Mouse (Mus musculus): ENCODE data around the gene Tspan32. TPM values are rescaled to one million over a fixed set of nuclear protein-coding genes. Genes with fewer than 3 reads are reported as not detected.

Gene Tspan32
- polyA plus RNA-seq, 1 experiment from 2014 or later: 2.2 TPM

DNA sequence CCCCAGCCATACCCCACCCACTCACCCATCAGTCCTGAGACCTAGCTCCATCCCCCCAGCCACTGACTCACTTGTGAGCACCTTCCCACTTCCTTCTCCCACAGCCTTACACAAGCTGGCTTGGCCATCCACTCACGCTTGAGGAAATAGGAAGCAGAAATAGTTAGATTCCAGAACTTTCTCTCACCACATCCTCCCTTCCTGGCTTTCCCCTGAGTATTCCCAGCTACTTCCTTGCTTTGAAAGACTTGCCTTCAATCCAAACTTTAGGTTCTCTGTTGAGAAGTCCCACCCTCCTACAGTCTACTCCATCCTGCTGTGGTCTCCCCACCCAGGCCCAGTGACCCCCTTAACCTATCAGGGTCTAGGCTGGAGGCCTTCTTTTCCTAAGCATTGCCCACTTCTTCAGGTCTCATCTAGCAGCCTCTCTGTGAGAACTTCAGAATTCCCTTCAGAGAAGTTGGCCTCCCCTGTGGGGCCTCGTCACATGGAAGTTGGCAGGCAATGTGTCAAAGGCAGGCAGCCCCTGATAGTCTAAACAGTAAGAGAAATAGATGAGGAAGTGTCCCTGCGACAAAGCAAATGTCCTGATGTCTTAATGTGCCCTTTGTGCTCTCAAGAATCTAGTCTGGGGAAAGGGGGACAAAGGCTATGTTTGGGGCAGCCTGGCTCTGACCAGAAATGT, 36.4 kb downstream of the Tspan32 start:
- no peak overlapping the region for H3K4me3 ChIP-seq
- 86% methylated on average over 3 of the region's 3 CpGs for WGBS
- no peaks in the 10 kb centered on the region for H3K27me3 ChIP-seq (replicated peaks)
- H3K4me1 ChIP-seq: no peaks in the 10 kb centered on the region
- no peaks in the 10 kb centered on the region for H3K36me3 ChIP-seq
- no peaks in the 10 kb centered on the region for H3K9me3 ChIP-seq
- H3K27ac ChIP-seq: no peak overlapping the region
- no peak for ATAC-seq (ENCODE audit: low FRiP score, low read depth)
- no peak overlapping the region for H3K9ac ChIP-seq
- H3K4me2 ChIP-seq (replicated peaks): no peak overlapping the region

- no peaks in the 10 kb centered on the region for H3K9me3 ChIP-seq
- H3K4me3 ChIP-seq: no peak overlapping the region
- 0 out of 2 replicates have a peak overlapping the region, but pooled peaks have one; percentile 29 for H3K9ac ChIP-seq
- no peak for ATAC-seq (ENCODE audit: low FRiP score, low read depth)
- H3K27me3 ChIP-seq (replicated peaks): no peaks in the 10 kb centered on the region
- H3K27ac ChIP-seq: no peak overlapping the region
- no peaks in the 10 kb centered on the region for H3K4me1 ChIP-seq
- no peaks in the 10 kb centered on the region for H3K36me3 ChIP-seq
- WGBS: 76% methylated on average over 3 of the region's 3 CpGs
- H3K4me2 ChIP-seq (replicated peaks): no peak overlapping the region
These were observed 37.2 kb downstream of the Tspan32 start for GRCm38 (mm10) chr7:143042089-143042488.

GRCm38 (mm10) chr7:143042897-143043300, 38.1 kb downstream of the Tspan32 start:
- Histone ChIP-seq H3K27ac (no peak overlapping the region), H3K27me3 (replicated peaks) (no peaks in the 10 kb centered on the region), H3K4me2 (replicated peaks) (no peak overlapping the region), H3K4me3 (no peak overlapping the region), H3K9me3 (no peaks in the 10 kb centered on the region), H3K9ac (no peak overlapping the region), H3K4me1 (no peaks in the 10 kb centered on the region), H3K36me3 (no peaks in the 10 kb centered on the region)
- ATAC-seq (ENCODE audit: low FRiP score, low read depth): no peak
- WGBS: 86% methylated on average over 3 of the region's 3 CpGs

DNA sequence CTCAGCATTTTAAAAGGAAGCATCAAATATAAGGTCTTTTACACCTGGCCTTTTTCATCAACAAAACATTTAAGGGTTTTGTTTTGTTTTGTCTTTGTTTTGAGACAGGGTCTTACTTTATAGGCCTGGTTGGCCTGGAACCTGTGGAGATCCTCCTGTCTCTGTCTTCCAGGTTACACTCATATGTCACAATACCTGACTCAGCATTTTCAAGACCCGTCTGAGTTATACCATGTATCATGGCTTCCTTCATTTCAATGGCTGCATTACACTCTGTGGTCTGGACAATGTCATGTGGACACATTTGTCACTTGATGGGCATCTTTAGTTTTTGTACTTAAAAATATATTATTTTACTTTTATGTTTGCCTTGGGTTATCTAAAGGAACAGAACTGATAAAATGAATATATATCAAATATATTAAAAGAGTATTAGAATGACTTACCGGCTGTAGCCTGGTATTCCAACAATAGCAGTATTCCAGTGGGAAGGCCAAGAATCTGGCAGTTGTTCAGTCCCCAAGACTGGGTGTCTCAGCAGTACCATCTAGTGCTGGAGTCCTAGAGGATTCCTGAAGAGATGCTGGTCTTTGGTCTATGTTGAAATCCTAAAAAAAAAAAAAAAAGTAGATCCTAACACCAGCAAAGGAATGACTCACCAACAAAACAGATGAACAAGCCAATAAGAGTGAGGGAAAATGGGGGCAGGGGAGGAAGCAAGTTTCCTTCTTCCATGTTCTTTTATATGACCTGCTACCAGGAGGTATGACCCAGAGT, 39.4 kb downstream of the Tspan32 start:
- Histone ChIP-seq H3K9ac (no peak overlapping the region), H3K36me3 (no peaks in the 10 kb centered on the region), H3K27me3 (replicated peaks) (no peaks in the 10 kb centered on the region), H3K27ac (no peak overlapping the region), H3K4me2 (replicated peaks) (no peak overlapping the region), H3K4me1 (no peaks in the 10 kb centered on the region), H3K9me3 (no peaks in the 10 kb centered on the region), H3K4me3 (no peak overlapping the region)
- no peak for ATAC-seq (ENCODE audit: low FRiP score, low read depth)
- 88% methylated on average over 2 of the region's 2 CpGs for WGBS

GRCm38 (mm10) chr7:143044826-143045206, 40.0 kb downstream of the Tspan32 start:
- no peak overlapping the region for H3K9ac ChIP-seq
- no peaks in the 10 kb centered on the region for H3K4me1 ChIP-seq
- H3K4me2 ChIP-seq (replicated peaks): no peak overlapping the region
- no peak for ATAC-seq (ENCODE audit: low FRiP score, low read depth)
- H3K36me3 ChIP-seq: no peaks in the 10 kb centered on the region
- H3K27me3 ChIP-seq (replicated peaks): no peaks in the 10 kb centered on the region
- no peak overlapping the region for H3K4me3 ChIP-seq
- H3K27ac ChIP-seq: no peak overlapping the region
- no peaks in the 10 kb centered on the region for H3K9me3 ChIP-seq

- WGBS: 82% methylated on average over 7 of the region's 7 CpGs
- Histone ChIP-seq H3K36me3 (no peaks in the 10 kb centered on the region), H3K4me3 (no peak overlapping the region), H3K9me3 (no peaks in the 10 kb centered on the region), H3K9ac (no peak overlapping the region), H3K4me2 (replicated peaks) (no peak overlapping the region), H3K4me1 (no peaks in the 10 kb centered on the region), H3K27ac (no peak overlapping the region), H3K27me3 (replicated peaks) (no peaks in the 10 kb centered on the region)
- ATAC-seq (ENCODE audit: low FRiP score, low read depth): no peak
These were observed 41.5 kb downstream of the Tspan32 start for GRCm38 (mm10) chr7:143046358-143046757.

DNA sequence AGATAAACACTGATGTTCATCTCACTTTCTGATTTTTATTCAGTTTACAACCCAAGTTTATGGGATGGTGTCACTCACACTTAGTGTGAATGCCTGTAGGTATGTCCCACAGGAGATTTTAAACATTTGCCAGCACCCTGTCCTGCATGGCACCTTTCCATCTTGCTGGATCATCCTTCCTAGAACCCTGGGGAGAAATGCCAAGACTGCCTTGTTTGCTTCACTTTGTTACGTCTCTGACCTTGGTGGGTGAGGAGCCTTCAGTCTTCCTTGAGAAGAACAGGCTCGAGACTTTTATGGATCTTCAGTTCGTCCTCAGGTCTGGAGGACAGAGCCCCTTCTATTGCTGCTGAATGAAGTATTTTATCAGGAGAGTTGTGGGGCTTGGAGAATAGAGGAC, 44.5 kb downstream of the Tspan32 start:
- ATAC-seq (ENCODE audit: low FRiP score, low read depth): no peak
- Histone ChIP-seq H3K27me3 (replicated peaks) (no peaks in the 10 kb centered on the region), H3K9me3 (no peaks in the 10 kb centered on the region), H3K4me1 (peaks cover 11% of the 10 kb centered on the region), H3K9ac (no peak overlapping the region), H3K36me3 (no peaks in the 10 kb centered on the region), H3K4me3 (no peak overlapping the region), H3K27ac (no peak overlapping the region), H3K4me2 (replicated peaks) (no peak overlapping the region)
- WGBS: 74% methylated on average over 3 of the region's 3 CpGs

DNA sequence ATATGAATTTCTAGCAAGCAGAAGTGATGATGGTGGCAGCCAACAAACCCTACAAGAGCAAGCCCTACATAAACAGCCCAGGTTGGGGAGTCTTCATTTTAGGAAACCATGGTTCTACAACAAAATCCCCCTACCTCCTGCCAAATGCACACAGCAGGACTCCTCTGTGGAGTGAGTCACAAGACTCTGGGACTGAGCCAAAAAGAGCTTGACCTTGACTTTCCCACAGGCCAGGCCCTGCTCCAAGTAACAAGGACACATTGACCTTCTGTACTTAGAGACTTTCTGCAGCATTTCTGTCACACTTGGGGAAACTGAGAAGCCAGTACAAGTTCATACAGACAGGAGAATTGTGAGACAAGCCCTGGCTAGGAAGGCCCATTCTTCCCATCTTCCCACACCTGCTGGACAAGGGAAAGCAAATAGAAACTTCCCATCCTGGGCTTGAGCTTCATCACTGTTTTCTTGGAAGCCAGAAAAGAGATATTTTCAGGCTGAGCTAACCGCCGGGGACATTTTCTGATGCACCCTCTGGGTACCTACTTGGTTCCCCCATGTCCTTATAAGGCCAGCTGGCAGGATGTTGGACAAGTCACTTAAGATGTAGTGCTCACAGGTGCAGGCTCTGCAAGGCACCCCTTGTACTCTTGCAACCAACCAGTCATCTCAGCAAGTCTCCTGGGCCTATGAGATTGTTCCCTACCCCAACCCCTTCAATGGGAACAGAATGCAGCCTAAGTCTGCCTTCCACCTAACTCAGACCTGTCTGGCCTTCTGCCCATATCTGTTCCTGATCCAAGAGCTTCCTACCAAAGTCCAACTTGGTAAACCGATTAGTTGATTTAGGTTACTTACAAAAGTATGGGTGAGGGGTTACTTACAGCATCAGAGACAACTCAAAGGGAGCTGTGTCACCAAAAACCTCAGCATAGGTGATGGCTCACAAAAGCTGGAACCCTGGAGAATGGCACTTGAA, 45.3 kb downstream of the Tspan32 start:
- Histone ChIP-seq H3K9me3 (no peaks in the 10 kb centered on the region), H3K27ac (no peak overlapping the region), H3K4me2 (replicated peaks) (no peak overlapping the region), H3K4me3 (no peak overlapping the region), H3K27me3 (replicated peaks) (no peaks in the 10 kb centered on the region), H3K4me1 (peaks cover 19% of the 10 kb centered on the region), H3K9ac (no peak overlapping the region), H3K36me3 (no peaks in the 10 kb centered on the region)
- ATAC-seq (ENCODE audit: low FRiP score, low read depth): no peak
- WGBS: 95% methylated on average over 3 of the region's 3 CpGs

- Histone ChIP-seq H3K4me1 (peaks cover 31% of the 10 kb centered on the region), H3K4me2 (replicated peaks) (no peak overlapping the region), H3K36me3 (no peaks in the 10 kb centered on the region; the same call in 1 of the 2 replicates), H3K9me3 (no peaks in the 10 kb centered on the region), H3K4me3 (no peak overlapping the region), H3K27me3 (replicated peaks) (no peaks in the 10 kb centered on the region), H3K9ac (no peak overlapping the region), H3K27ac (no peak overlapping the region)
- ATAC-seq (ENCODE audit: low FRiP score, low read depth): no peak
- 77% methylated on average over 2 of the region's 2 CpGs for WGBS
These were observed 46.5 kb downstream of the Tspan32 start for GRCm38 (mm10) chr7:143051316-143051715.

DNA sequence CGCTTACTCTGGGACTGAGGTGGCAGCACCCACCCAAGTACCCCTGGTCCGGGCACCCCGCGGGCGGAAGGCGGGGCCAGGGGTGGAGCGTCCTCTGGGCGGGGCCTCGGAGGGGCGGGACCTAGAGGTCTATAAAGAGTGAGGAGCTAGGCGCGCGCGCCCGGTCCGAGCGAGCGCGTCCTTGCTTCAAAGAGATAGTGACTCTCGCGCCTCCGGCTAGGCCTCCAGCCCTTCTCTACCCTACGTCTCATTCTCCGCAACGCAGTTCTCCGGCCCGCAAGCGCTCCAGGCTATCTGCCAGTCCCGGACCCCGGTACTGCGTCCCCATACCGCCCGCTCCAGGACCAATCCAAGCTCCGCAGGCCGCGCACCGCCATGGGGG, 47.8 kb downstream of the Tspan32 start, which contains the start of gene Cd81:
Gene Cd81, plus strand, starts transcription at position 114 of the 382 bp plus-strand sequence.
- H3K4me1 ChIP-seq: peaks cover 32% of the 10 kb centered on the region
- ATAC-seq (ENCODE audit: low FRiP score, low read depth): peak; percentile 83
- under 1% methylated on average over 37 of the region's 37 CpGs for WGBS

DNA sequence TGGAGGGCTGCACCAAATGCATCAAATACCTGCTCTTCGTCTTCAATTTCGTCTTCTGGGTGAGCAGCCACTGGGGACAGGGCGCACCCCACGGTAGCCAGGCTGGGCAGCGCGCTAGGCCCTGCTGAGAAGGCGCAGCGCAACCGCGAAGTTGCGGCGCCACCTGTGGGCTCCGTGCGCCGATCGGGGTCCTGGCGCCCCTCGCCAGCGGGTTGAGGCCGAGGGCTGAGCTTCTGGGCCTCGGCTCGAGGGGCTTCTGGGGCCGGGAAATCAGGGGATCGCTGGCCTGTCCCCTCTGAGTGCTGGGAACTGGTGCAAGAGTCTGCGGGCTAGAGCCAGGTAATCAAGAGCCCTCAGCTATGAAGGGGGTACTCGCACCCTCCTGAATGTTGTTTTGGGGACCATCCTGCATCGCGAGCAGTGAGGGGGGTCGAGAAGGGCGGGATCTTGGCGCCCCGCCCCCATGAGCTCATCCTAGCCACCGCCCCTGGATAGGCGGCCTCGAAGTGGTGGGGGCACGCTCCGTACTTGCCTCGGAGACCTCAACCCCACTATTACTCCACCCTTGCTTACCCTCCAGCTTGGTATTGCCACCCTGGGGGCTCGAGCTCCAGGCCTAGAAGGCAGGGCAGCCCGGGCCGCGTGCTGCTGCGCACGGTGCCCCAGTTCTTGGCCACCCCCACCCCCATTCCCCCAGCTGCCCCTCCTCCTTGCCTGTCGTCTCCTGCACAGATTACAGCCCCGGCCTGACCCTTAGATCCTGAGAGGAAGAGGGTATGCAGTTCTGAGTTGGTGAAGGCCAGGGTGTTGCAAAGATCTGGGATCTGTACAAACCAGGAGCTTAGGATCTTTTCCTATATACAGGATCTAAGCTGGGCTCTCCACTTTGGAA, 48.4 kb downstream of the Tspan32 start:
- Histone ChIP-seq H3K4me3 (peak overlapping the region; percentile 83), H3K9ac (peak overlapping the region; percentile 89), H3K27ac (peak overlapping the region; percentile 27; the same call in 1 of the 2 replicates), H3K27me3 (replicated peaks) (no peaks in the 10 kb centered on the region), H3K4me1 (peaks cover 35% of the 10 kb centered on the region), H3K4me2 (replicated peaks) (peak overlapping the region; percentile 88), H3K36me3 (peaks cover 5% of the 10 kb centered on the region), H3K9me3 (no peaks in the 10 kb centered on the region)
- under 1% methylated on average over 46 of the region's 46 CpGs for WGBS
- peak; percentile 73 for ATAC-seq (ENCODE audit: low FRiP score, low read depth)

More for the DNA sequence above, 47.8 kb downstream of the Tspan32 start, which contains the start of gene Cd81:
- peak within 1 kb of the TSS; percentile 89 for H3K9ac ChIP-seq
- H3K36me3 ChIP-seq: peaks cover 5% of the 10 kb centered on the region
- H3K27me3 ChIP-seq (replicated peaks): no peaks in the 10 kb centered on the region
- peak within 1 kb of the TSS; percentile 83 for H3K4me3 ChIP-seq
- peak within 1 kb of the TSS; percentile 88 for H3K4me2 ChIP-seq (replicated peaks)
- H3K27ac ChIP-seq: peak within 1 kb of the TSS; percentile 27; the same call in 1 of the 2 replicates
- no peaks in the 10 kb centered on the region for H3K9me3 ChIP-seq

Data from neural tube, embryonic 12.5 days (tissue).